Mouse (Mus musculus) myocyte (in vitro differentiated cells): ENCODE measurements around the gene Gpr180.

Source experiments
- CEBPB ChIP-seq: IDR thresholded peaks from 2 replicates; pipeline ENCODE4 v1.6.1; 2011; ENCODE audit warnings: mild to moderate bottlenecking, moderate library complexity; ENCODE audit not compliant: poor library complexity, insufficient read depth, severe bottlenecking
- E2F4 ChIP-seq: IDR thresholded peaks from one replicate; pipeline ENCODE4 v1.6.1; 2011; ENCODE audit warnings: mild to moderate bottlenecking, control low read depth, moderate library complexity; ENCODE audit not compliant: insufficient read depth
- MAX ChIP-seq: IDR thresholded peaks from one replicate; pipeline ENCODE4 v1.6.1; 2011; ENCODE audit warnings: low read depth, mild to moderate bottlenecking, control low read depth
- MYOD1 ChIP-seq, 3 experiments: IDR thresholded peaks; one replicate each; pipeline ENCODE4 v1.6.1; 2011; ENCODE audit warnings: control low read depth in 2 of 3, low read depth in 2 of 3, mild to moderate bottlenecking in 2 of 3, moderate library complexity in 1 of 3; ENCODE audit not compliant: insufficient read length in 2 of 3, control insufficient read depth in 1 of 3
- MYOG ChIP-seq, 3 experiments: IDR thresholded peaks; one replicate each; pipeline ENCODE4 v1.6.1; 2011; ENCODE audit warnings: control low read depth in 2 of 3, low read depth in 2 of 3, mild to moderate bottlenecking in 2 of 3; ENCODE audit not compliant: insufficient read length in 2 of 3, control insufficient read depth in 1 of 3, insufficient read depth in 1 of 3
- POLR2A ChIP-seq: IDR thresholded peaks from one replicate; pipeline ENCODE4 v1.6.1; 2011; ENCODE audit warnings: low read depth, mild to moderate bottlenecking, control low read depth, moderate library complexity; ENCODE audit not compliant: insufficient read length
- POLR2AphosphoS2 ChIP-seq: IDR thresholded peaks from one replicate; pipeline ENCODE4 v1.6.1; 2011; ENCODE audit warnings: low read depth, control low read depth; ENCODE audit not compliant: insufficient read length
- USF1 ChIP-seq: IDR thresholded peaks from one replicate; pipeline ENCODE4 v1.6.1; 2011; ENCODE audit warnings: low read depth, mild to moderate bottlenecking, control low read depth, moderate library complexity

- no peak for TF ChIP-seq MYOD1 (IDR thresholded peaks at IDR 0.05; ENCODE audit: control insufficient read depth in 1 of 3, insufficient read length in 2 of 3, low read depth in 2 of 3)
- TF ChIP-seq POLR2AphosphoS2 = no peak
- TF ChIP-seq USF1 = no peak
- no peak for TF ChIP-seq POLR2A
- no peak for TF ChIP-seq MYOG (IDR thresholded peaks at IDR 0.05; ENCODE audit: control insufficient read depth in 1 of 3, insufficient read depth in 1 of 3, insufficient read length in 2 of 3, low read depth in 2 of 3)
- TF ChIP-seq CEBPB = no peak
- TF ChIP-seq E2F4 = no peak
- no peak for TF ChIP-seq MAX
These were observed 47.1 kb upstream of the Gpr180 start for GRCm38 (mm10) chr14:118089806-118090392.
